Mouse (Mus musculus) liver, embryonic 12.5 days (tissue): Measurements from ENCODE around the gene Dct. TPM values are rescaled to one million over a fixed set of nuclear protein-coding genes. Genes with fewer than 3 reads are reported as not detected.

ENCODE experiments used
- ATAC-seq: fragments of 200-750 bp; cut with Nextera tagmentation; 2 replicates; pipeline ENCODE4 v1.8.0; 2017; ENCODE audit warnings: moderate number of reproducible peaks, mild to moderate bottlenecking, moderate library complexity
- H3K27ac ChIP-seq: fragments of 300-500 bp; sonication (generic); 2 replicates; pipeline ENCODE4 v1.5.1; 2016; ENCODE audit warnings: mild to moderate bottlenecking
- H3K27me3 ChIP-seq: fragments of 300-500 bp; sonication (generic); replicated peaks from 2 replicates; pipeline ENCODE4 v1.6.1; 2016; ENCODE audit warnings: mild to moderate bottlenecking, moderate library complexity
- H3K36me3 ChIP-seq: fragments of 300-500 bp; sonication (generic); 2 replicates; pipeline ENCODE4 v1.6.1; 2016; ENCODE audit warnings: mild to moderate bottlenecking, moderate library complexity
- H3K4me1 ChIP-seq: fragments of 300-500 bp; sonication (generic); 2 replicates; pipeline ENCODE4 v1.6.1; 2016
- H3K4me2 ChIP-seq: fragments of 300-500 bp; sonication (generic); 2 replicates; pipeline ENCODE4 v1.6.1; 2016; ENCODE audit warnings: mild to moderate bottlenecking, moderate library complexity
- H3K4me3 ChIP-seq: fragments of 300-500 bp; sonication (generic); 2 replicates; pipeline ENCODE4 v1.5.1; 2016; ENCODE audit warnings: mild to moderate bottlenecking, moderate library complexity
- H3K9ac ChIP-seq: fragments of 300-500 bp; sonication (generic); 2 replicates; pipeline ENCODE4 v1.6.1; 2016; ENCODE audit warnings: mild to moderate bottlenecking, moderate library complexity
- H3K9me3 ChIP-seq: fragments of 300-500 bp; sonication (generic); replicated peaks from 2 replicates; pipeline ENCODE4 v1.6.1; 2016; ENCODE audit warnings: mild to moderate bottlenecking, moderate library complexity
- WGBS: fragments of 180-500 bp; shearing (Covaris S2); methylation state at CpG from one replicate; pipeline ENCODE4 v1.1.7; 2016; ENCODE audit not compliant: insufficient replicate concordance; 5-methylcytosine and 5-hydroxymethylcytosine counted together
- polyA plus RNA-seq: library from polyadenylated mRNA; unstranded; fragments of >200 nt; fragmentation: Nextera tagmentation; extraction: Ambion mirVana; gene quantifications from 2 replicates; pipeline ENCODE4 v1.2.1, GENCODE M21; 2016

Gene Dct
- polyA plus RNA-seq, 1 experiment from 2014 or later = 0.67 TPM

DNA sequence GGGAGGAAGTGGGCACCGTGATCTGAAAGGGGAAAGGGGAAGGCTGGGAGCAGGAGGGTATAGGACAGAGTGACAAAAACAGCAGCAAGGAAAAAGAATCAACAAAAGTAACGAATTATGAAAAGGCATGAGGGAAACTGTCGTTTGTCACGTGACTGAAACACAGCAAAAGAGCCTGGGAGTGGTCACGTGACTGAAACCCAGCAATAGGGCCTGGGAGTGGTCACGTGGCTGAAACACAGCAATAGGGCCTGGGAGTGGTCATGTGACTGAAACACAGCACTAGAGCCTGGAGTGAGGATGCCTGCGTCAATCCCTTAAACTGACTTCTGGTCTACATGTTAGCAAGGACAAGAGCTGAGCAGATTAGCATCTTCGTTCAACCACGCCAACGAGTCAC is 63.6 kb downstream of the Dct start:
- WGBS = 73% methylated on average over 10 of the region's 10 CpGs
- no peak overlapping the region for H3K4me2 ChIP-seq
- no peaks in the 10 kb centered on the region for H3K4me1 ChIP-seq
- no peaks in the 10 kb centered on the region for H3K9me3 ChIP-seq
- H3K27me3 ChIP-seq = no peaks in the 10 kb centered on the region
- no peak overlapping the region for H3K27ac ChIP-seq
- H3K4me3 ChIP-seq = no peak overlapping the region
- no peak overlapping the region for H3K9ac ChIP-seq
- ATAC-seq = no peak
- no peaks in the 10 kb centered on the region for H3K36me3 ChIP-seq

DNA sequence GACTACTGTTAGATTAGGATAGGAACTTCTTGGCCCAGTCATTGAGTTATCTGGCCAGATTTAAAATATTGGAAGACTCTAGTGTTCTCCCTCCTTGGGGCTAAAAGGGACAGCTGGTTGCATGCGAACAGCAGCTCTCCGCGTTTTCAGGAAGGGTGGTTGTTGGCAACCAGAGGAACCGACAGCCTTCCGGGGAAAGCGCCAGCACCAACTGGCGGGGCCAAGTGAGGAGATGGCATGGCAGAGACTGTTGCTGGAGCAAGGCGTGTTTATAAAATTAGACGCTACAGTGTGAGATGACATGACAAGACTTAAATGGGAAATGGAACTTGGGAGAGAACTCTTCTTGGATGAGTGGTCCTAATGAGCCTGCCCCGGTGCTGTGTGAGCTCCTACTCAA is 70.5 kb downstream of the Dct start:
- no peak overlapping the region for H3K9ac ChIP-seq
- H3K27me3 ChIP-seq = no peaks in the 10 kb centered on the region
- no peaks in the 10 kb centered on the region for H3K4me1 ChIP-seq
- no peaks in the 10 kb centered on the region for H3K36me3 ChIP-seq
- WGBS = 87% methylated on average over 10 of the region's 10 CpGs
- no peak overlapping the region for H3K4me3 ChIP-seq
- no peaks in the 10 kb centered on the region for H3K9me3 ChIP-seq
- no peak overlapping the region for H3K4me2 ChIP-seq
- no peak overlapping the region for H3K27ac ChIP-seq
- ATAC-seq = no peak

- 66% methylated on average over 5 of the region's 5 CpGs for WGBS
- Histone ChIP-seq H3K9me3 (no peaks in the 10 kb centered on the region), H3K4me3 (no peak overlapping the region), H3K36me3 (no peaks in the 10 kb centered on the region), H3K27ac (no peak overlapping the region), H3K4me1 (no peaks in the 10 kb centered on the region), H3K27me3 (no peaks in the 10 kb centered on the region), H3K4me2 (no peak overlapping the region), H3K9ac (no peak overlapping the region)
- no peak for ATAC-seq
Measured at GRCm38 (mm10) chr14:117972576-117972975, 79.5 kb downstream of the Dct start.

Other genes starting within 250 kb of the Dct start
- 23.0 and 23.2 TPM in 2 replicates for gene Tgds, start 80.5 kb upstream of the Dct start, polyA plus RNA-seq
- 18.0 and 19.2 TPM in 2 replicates for gene Gpr180, start 84.9 kb upstream of the Dct start, polyA plus RNA-seq
- gene Sox21, start 184.8 kb upstream of the Dct start, polyA plus RNA-seq = 0.02 TPM in 1 of 2 replicates, not detected in the other
- not detected in 2 replicates for gene Gm9376, start 214.7 kb upstream of the Dct start, polyA plus RNA-seq